Mouse (Mus musculus) MEL (cell line): ENCODE results near the gene Gosr1. TPM values are rescaled to one million over a fixed set of nuclear protein-coding genes. Genes with fewer than 3 reads are reported as not detected.
A peak's percentile ranks its signal among the peaks of the same experiment; 100 is the strongest.

Source experiments
- DNase-seq: peaks from one replicate; pipeline ENCODE4 v3.0.0; 2011; ENCODE audit warnings: low read depth, low spot score
- H3K27ac ChIP-seq: 2 replicates; pipeline ENCODE4 v1.5.1; 2012; ENCODE audit warnings: low read depth, mild to moderate bottlenecking, control low read depth, low read length, moderate library complexity; ENCODE audit not compliant: control insufficient read depth
- H3K27me3 ChIP-seq, 2 experiments: fragments of 150-350 bp in 1 of 2; sonication (generic) in 1 of 2; 2 replicates each; pipeline ENCODE4 v1.6.1; 2012; ENCODE audit warnings: low read length in 2 of 2, mild to moderate bottlenecking in 2 of 2, improper control_type of control experiment in 1 of 2, moderate library complexity in 1 of 2; ENCODE audit not compliant: insufficient read depth in 2 of 2, control insufficient read depth in 1 of 2
- H3K36me3 ChIP-seq, 2 experiments: 2 replicates each; pipeline ENCODE4 v1.6.1; 2012 to 2014; ENCODE audit warnings: low read length in 2 of 2, improper control_type of control experiment in 1 of 2, inconsistent platforms in 1 of 2, mild to moderate bottlenecking in 1 of 2; ENCODE audit not compliant: insufficient read depth in 2 of 2, control insufficient read depth in 1 of 2
- H3K4me1 ChIP-seq, 2 experiments: fragments of 150-350 bp in 1 of 2; sonication (generic) in 1 of 2; 2 replicates each; pipeline ENCODE4 v1.6.1; 2012; ENCODE audit warnings: low read length in 2 of 2, improper control_type of control experiment in 1 of 2, mild to moderate bottlenecking in 1 of 2; ENCODE audit not compliant: insufficient read depth in 2 of 2, control insufficient read depth in 1 of 2
- H3K4me3 ChIP-seq, 2 experiments: fragments of 150-350 bp in 1 of 2; sonication (generic) in 1 of 2; 2 replicates each; pipeline ENCODE4 v1.5.1; 2012; ENCODE audit warnings: low read depth in 2 of 2, low read length in 2 of 2, mild to moderate bottlenecking in 2 of 2, moderate library complexity in 2 of 2, control low read depth in 1 of 2, improper control_type of control experiment in 1 of 2; ENCODE audit not compliant: control insufficient read depth in 1 of 2, insufficient read depth in 1 of 2
- H3K79me2 ChIP-seq: 2 replicates; pipeline ENCODE4 v1.6.1; 2012; ENCODE audit warnings: mild to moderate bottlenecking, low read length, moderate library complexity; ENCODE audit not compliant: control insufficient read depth, poor library complexity, insufficient read depth
- H3K9ac ChIP-seq: 2 replicates; pipeline ENCODE4 v1.6.1; 2012; ENCODE audit warnings: low read depth, mild to moderate bottlenecking, control low read depth, low read length, moderate library complexity; ENCODE audit not compliant: control insufficient read depth, poor library complexity, severe bottlenecking
- H3K9me3 ChIP-seq: fragments of 150-350 bp; sonication (generic); replicated peaks from 2 replicates; pipeline ENCODE4 v1.6.1; 2012; ENCODE audit warnings: mild to moderate bottlenecking, low read length, improper control_type of control experiment, moderate library complexity; ENCODE audit not compliant: insufficient read depth
- CTCF ChIP-seq, 3 experiments: IDR thresholded peaks in 2 of 3; conservative IDR thresholded peaks in 1 of 3; 2 replicates each; pipeline ENCODE4 v1.5.1; 2011 to 2012; ENCODE audit warnings: low read length in 3 of 3, low read depth in 2 of 3, mild to moderate bottlenecking in 2 of 3, improper control_type of control experiment in 1 of 3, inconsistent platforms in 1 of 3, mixed read lengths in 1 of 3, moderate library complexity in 1 of 3; ENCODE audit not compliant: control insufficient read depth in 1 of 3, insufficient read depth in 1 of 3, poor library complexity in 1 of 3, severe bottlenecking in 1 of 3
- E2F4 ChIP-seq: IDR thresholded peaks from 2 replicates; pipeline ENCODE4 v1.6.1; 2011; ENCODE audit warnings: low read depth, low read length, improper control_type of control experiment, borderline replicate concordance
- ELF1 ChIP-seq: IDR thresholded peaks from 2 replicates; pipeline ENCODE4 v1.6.1; 2014; ENCODE audit warnings: low read depth, mild to moderate bottlenecking, inconsistent platforms, low read length, improper control_type of control experiment, moderate library complexity
- GATA1 ChIP-seq: IDR thresholded peaks from 2 replicates; pipeline ENCODE4 v1.6.1; 2011; ENCODE audit warnings: low read depth, low read length, improper control_type of control experiment
- JUND ChIP-seq: IDR thresholded peaks from 2 replicates; pipeline ENCODE4 v1.6.1; 2011; ENCODE audit warnings: low read depth, mild to moderate bottlenecking, improper control_type of control experiment, low read length
- MAFK ChIP-seq: IDR thresholded peaks from 2 replicates; pipeline ENCODE4 v1.6.1; 2011; ENCODE audit warnings: low read depth, mild to moderate bottlenecking, low read length, improper control_type of control experiment, borderline replicate concordance
- MAX ChIP-seq: IDR thresholded peaks from 2 replicates; pipeline ENCODE4 v1.6.1; 2011; ENCODE audit warnings: low read length, improper control_type of control experiment
- MAZ ChIP-seq: IDR thresholded peaks from 2 replicates; pipeline ENCODE4 v1.6.1; 2012; ENCODE audit warnings: low read depth, mild to moderate bottlenecking, inconsistent platforms, low read length, improper control_type of control experiment
- MEF2A ChIP-seq: IDR thresholded peaks from 2 replicates; pipeline ENCODE4 v1.6.1; 2014; ENCODE audit warnings: low read depth, mild to moderate bottlenecking, inconsistent platforms, low read length, improper control_type of control experiment; ENCODE audit not compliant: poor library complexity, insufficient replicate concordance, severe bottlenecking; ENCODE audit errors: extremely low read depth
- MXI1 ChIP-seq: IDR thresholded peaks from 2 replicates; pipeline ENCODE4 v1.6.1; 2011; ENCODE audit warnings: mild to moderate bottlenecking, low read depth, low read length, improper control_type of control experiment
- MYB ChIP-seq: IDR thresholded peaks from 2 replicates; pipeline ENCODE4 v1.6.1; 2011; ENCODE audit warnings: mild to moderate bottlenecking, low read depth, low read length, improper control_type of control experiment
- NELFE ChIP-seq: IDR thresholded peaks from 2 replicates; pipeline ENCODE4 v1.6.1; 2011; ENCODE audit warnings: low read depth, low read length, improper control_type of control experiment
- RAD21 ChIP-seq: IDR thresholded peaks from 2 replicates; pipeline ENCODE4 v1.6.1; 2011; ENCODE audit warnings: mild to moderate bottlenecking, low read depth, low read length, improper control_type of control experiment
- RCOR1 ChIP-seq: IDR thresholded peaks from 2 replicates; pipeline ENCODE4 v1.6.1; 2012; ENCODE audit warnings: low read depth, mild to moderate bottlenecking, inconsistent platforms, low read length, improper control_type of control experiment
- SMC3 ChIP-seq: IDR thresholded peaks from 2 replicates; pipeline ENCODE4 v1.6.1; 2011; ENCODE audit warnings: low read depth, low read length, improper control_type of control experiment
- TAL1 ChIP-seq: IDR thresholded peaks from 2 replicates; pipeline ENCODE4 v1.6.1; 2012; ENCODE audit warnings: mild to moderate bottlenecking, inconsistent platforms, low read length, moderate library complexity, mixed read lengths
- TCF12 ChIP-seq: IDR thresholded peaks from 2 replicates; pipeline ENCODE4 v1.6.1; 2014; ENCODE audit warnings: low read depth, mild to moderate bottlenecking, inconsistent platforms, low read length, improper control_type of control experiment, moderate library complexity
- USF1 ChIP-seq: IDR thresholded peaks from 2 replicates; pipeline ENCODE4 v1.6.1; 2014; ENCODE audit warnings: low read depth, mild to moderate bottlenecking, inconsistent platforms, low read length, improper control_type of control experiment, moderate library complexity
- USF2 ChIP-seq, 2 experiments: IDR thresholded peaks; 2 replicates each; pipeline ENCODE4 v1.6.1; 2011 to 2012; ENCODE audit warnings: improper control_type of control experiment in 2 of 2, low read length in 2 of 2, borderline replicate concordance in 1 of 2, inconsistent platforms in 1 of 2, low read depth in 1 of 2, mild to moderate bottlenecking in 1 of 2; ENCODE audit not compliant: insufficient read depth in 1 of 2
- ZC3H11A ChIP-seq: IDR thresholded peaks from 2 replicates; pipeline ENCODE4 v1.6.1; 2012; ENCODE audit warnings: low read depth, mild to moderate bottlenecking, inconsistent platforms, low read length, improper control_type of control experiment
- ZKSCAN1 ChIP-seq: IDR thresholded peaks from 2 replicates; pipeline ENCODE4 v1.6.1; 2012; ENCODE audit warnings: low read depth, mild to moderate bottlenecking, inconsistent platforms, low read length, improper control_type of control experiment, moderate library complexity
- ZMIZ1 ChIP-seq: IDR thresholded peaks from 2 replicates; pipeline ENCODE4 v1.6.1; 2012; ENCODE audit warnings: low read depth, mild to moderate bottlenecking, inconsistent platforms, low read length, improper control_type of control experiment, moderate library complexity
- ZNF384 ChIP-seq: IDR thresholded peaks from 2 replicates; pipeline ENCODE4 v1.6.1; 2012; ENCODE audit warnings: low read depth, mild to moderate bottlenecking, inconsistent platforms, low read length, improper control_type of control experiment
- polyA plus RNA-seq, 2 experiments: library from polyadenylated mRNA; stranded (reverse) in 1 of 2; unstranded in 1 of 2; fragments of >175 nt in 1 of 2; fragments of >200 nt in 1 of 2; gene quantifications; 2 replicates each; pipeline versions ENCODE4 v1.2.1 to v1.2.4; 2012; ENCODE audit warnings: low replicate concordance in 2 of 2, low read depth in 1 of 2; ENCODE audit not compliant: insufficient read length in 2 of 2, insufficient read depth in 1 of 2, missing spikeins in 1 of 2
- total RNA-seq: library from RNA; depleted of rRNA; stranded (reverse); fragments of 300-350 nt; gene quantifications from 2 replicates; pipeline ENCODE4 v1.2.3, GENCODE M21; 2012

Gosr1 gene
- total and polyA plus RNA-seq, 3 experiments, result 23.1 to 25.8 TPM; not detected in 1

- no peak for TF ChIP-seq JUND
- TF ChIP-seq TCF12, result peak; percentile 91
- TF ChIP-seq MXI1, result peak; percentile 87
- TF ChIP-seq ZNF384, result no peak
Observed at GRCm38 (mm10) chr11:76763053-76763740, at the start of gene Gosr1 (continued).

- no peaks in the 10 kb centered on the region for H3K9me3 ChIP-seq
- H3K9ac ChIP-seq, result no peak overlapping the region
- no peaks in the 10 kb centered on the region for H3K4me1 ChIP-seq
- H3K4me3 ChIP-seq, result no peak overlapping the region
- H3K27ac ChIP-seq, result no peak overlapping the region
- TF ChIP-seq ZC3H11A (no peak), MAFK (no peak), RAD21 (peak; percentile 13), CTCF (IDR thresholded peaks at IDR 0.05 in 2 of 3, conservative IDR thresholded peaks at IDR 0.05 in 1 of 3; ENCODE audit: control insufficient read depth in 1 of 3, insufficient read depth in 1 of 3, low read depth in 2 of 3, low read length in 3 of 3, poor library complexity in 1 of 3, severe bottlenecking in 1 of 3) (peak in 2 of 3 experiments; percentile 25 to 43; a peak in 3 of 6 replicates), SMC3 (peak; percentile 46)
- TF ChIP-seq, all 39 proteins: peak for 3
- H3K79me2 ChIP-seq, result no peaks in the 10 kb centered on the region
- H3K36me3 ChIP-seq, result no peaks in the 10 kb centered on the region; a peak in 1 of 4 replicates
- no peaks in the 10 kb centered on the region for H3K27me3 ChIP-seq
- DNase-seq, result no peak
Observed at GRCm38 (mm10) chr11:76810706-76811495, 47.5 kb upstream of the Gosr1 start.

GRCm38 (mm10) chr11:76809450-76809849 lies 46.1 kb upstream of the Gosr1 start:
- no peak overlapping the region for H3K9ac ChIP-seq
- H3K4me1 ChIP-seq, result no peaks in the 10 kb centered on the region
- H3K36me3 ChIP-seq, result no peaks in the 10 kb centered on the region; a peak in 2 of 4 replicates
- no peaks in the 10 kb centered on the region for H3K9me3 ChIP-seq
- H3K79me2 ChIP-seq, result no peaks in the 10 kb centered on the region
- H3K27me3 ChIP-seq, result no peaks in the 10 kb centered on the region
- no peak for DNase-seq
- H3K4me3 ChIP-seq, result no peak overlapping the region
- H3K27ac ChIP-seq, result no peak overlapping the region
- TF ChIP-seq RCOR1, result no peak
- no peak for TF ChIP-seq JUND
- TF ChIP-seq MAX, result no peak
- no peak for TF ChIP-seq GATA1
- TF ChIP-seq MEF2A, result no peak
- no peak for TF ChIP-seq NELFE
- TF ChIP-seq ZNF384, result no peak
- no peak for TF ChIP-seq RAD21
- no peak for TF ChIP-seq ELF1
- TF ChIP-seq ZMIZ1, result no peak
- no peak for TF ChIP-seq USF1
- TF ChIP-seq USF2 (IDR thresholded peaks at IDR 0.05; ENCODE audit: borderline replicate concordance in 1 of 2, insufficient read depth in 1 of 2, low read depth in 1 of 2, low read length in 2 of 2), result no peak
- TF ChIP-seq CTCF (IDR thresholded peaks at IDR 0.05 in 2 of 3, conservative IDR thresholded peaks at IDR 0.05 in 1 of 3; ENCODE audit: control insufficient read depth in 1 of 3, insufficient read depth in 1 of 3, low read depth in 2 of 3, low read length in 3 of 3, poor library complexity in 1 of 3, severe bottlenecking in 1 of 3), result no peak
- no peak for TF ChIP-seq E2F4
- no peak for TF ChIP-seq ZKSCAN1
- no peak for TF ChIP-seq MAZ
- TF ChIP-seq TAL1, result no peak
- TF ChIP-seq MYB, result no peak
